Mouse (Mus musculus) heart, adult 18-20 months (tissue): Measurements from ENCODE around the gene Amotl2. TPM values are rescaled to one million over a fixed set of nuclear protein-coding genes. Genes with fewer than 3 reads are reported as not detected.

Experiments used
- DNase-seq, 2 experiments: peaks; one replicate each; pipeline ENCODE4 v3.0.0; 2021 to 2022; ENCODE audit warnings: mixed read lengths in 1 of 2
- total RNA-seq, 2 experiments: library from RNA; stranded (reverse); gene quantifications; 2 replicates each; pipeline ENCODE4 v1.2.3; 2021

Amotl2 gene
- total RNA-seq, 2 experiments from 2014 or later: 57.4 to 60.8 TPM

- DNase-seq: peak; percentile 72 to 84
These were observed 61.4 kb downstream of the Amotl2 start for GRCm38 (mm10) chr9:102777631-102778591.

DNA sequence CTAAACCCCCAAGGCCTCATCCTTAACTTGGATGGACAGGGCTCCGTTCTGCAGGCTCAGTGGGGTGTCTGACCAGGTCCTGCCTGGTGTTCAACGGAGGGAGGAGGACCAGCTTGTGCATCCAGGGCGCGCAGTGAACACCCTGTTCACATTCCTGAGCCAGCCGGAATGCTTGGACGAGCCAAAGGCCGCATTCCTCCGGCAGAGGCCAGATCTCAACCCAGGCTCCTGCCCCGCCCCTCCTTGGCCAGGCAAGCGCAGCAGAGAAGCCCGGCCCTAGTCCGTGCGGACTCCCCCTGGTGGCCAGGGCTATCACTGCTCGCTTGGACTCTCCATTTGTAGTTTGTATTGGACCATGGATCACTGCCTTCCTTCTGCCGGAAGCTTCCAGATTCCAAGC, 63.0 kb downstream of the Amotl2 start:
- peak; percentile 97 to 99 for DNase-seq

Other genes with a start within 250 kb of the Amotl2 start
- gene Ky, start 210.9 kb upstream of the Amotl2 start, total RNA-seq: 10 to 100 TPM in 1 of 2 experiments, 1 to 10 TPM in 1; 7.3 to 12.2 TPM
- 100 to 1,000 TPM; 357 to 368 TPM for gene Anapc13, start 90.4 kb upstream of the Amotl2 start, total RNA-seq
- gene Cep63, start 90.1 kb upstream of the Amotl2 start, total RNA-seq: 10 to 100 TPM; 52.5 to 59.4 TPM
- gene Ryk, start 118.2 kb downstream of the Amotl2 start, total RNA-seq: 10 to 100 TPM; 35.6 to 40.0 TPM